Mouse (Mus musculus): ENCODE measurements around the gene Dclk2.

The Dclk2 gene

GRCm38 (mm10) chr3:86758727-86759126 is 161.9 kb downstream of the Dclk2 start:
- DNase-seq (ENCODE audit: low spot score), result no peak

DNA sequence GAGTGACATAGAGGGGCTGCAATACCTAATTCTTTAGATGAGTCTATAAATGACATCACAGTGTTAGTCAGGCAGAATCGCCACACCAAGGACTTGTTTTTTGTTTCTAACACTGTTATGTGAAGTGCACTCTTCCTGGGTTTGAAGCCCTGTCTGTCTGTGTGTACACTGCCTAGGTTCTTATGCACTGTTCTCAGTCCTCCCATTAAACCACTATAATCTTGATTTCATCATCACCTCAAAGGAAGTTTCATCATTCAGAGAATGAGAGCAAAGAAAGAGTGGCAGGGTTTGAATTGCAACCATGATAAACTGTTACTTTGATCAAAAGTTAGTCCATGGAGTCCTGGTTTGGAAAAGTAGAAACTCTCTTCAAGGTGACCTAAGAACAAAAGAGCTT is 164.1 kb downstream of the Dclk2 start:
- DNase-seq (ENCODE audit: low spot score), result no peak

GRCm38 (mm10) chr3:86754595-86755557 is 165.8 kb downstream of the Dclk2 start:
- DNase-seq (ENCODE audit: low spot score), result no peak

GRCm38 (mm10) chr3:86754178-86754577 is 166.5 kb downstream of the Dclk2 start:
- no peak for DNase-seq (ENCODE audit: low spot score)

- DNase-seq (ENCODE audit: low spot score), result no peak
Observed at GRCm38 (mm10) chr3:86750652-86751051, 170.0 kb downstream of the Dclk2 start.

DNA sequence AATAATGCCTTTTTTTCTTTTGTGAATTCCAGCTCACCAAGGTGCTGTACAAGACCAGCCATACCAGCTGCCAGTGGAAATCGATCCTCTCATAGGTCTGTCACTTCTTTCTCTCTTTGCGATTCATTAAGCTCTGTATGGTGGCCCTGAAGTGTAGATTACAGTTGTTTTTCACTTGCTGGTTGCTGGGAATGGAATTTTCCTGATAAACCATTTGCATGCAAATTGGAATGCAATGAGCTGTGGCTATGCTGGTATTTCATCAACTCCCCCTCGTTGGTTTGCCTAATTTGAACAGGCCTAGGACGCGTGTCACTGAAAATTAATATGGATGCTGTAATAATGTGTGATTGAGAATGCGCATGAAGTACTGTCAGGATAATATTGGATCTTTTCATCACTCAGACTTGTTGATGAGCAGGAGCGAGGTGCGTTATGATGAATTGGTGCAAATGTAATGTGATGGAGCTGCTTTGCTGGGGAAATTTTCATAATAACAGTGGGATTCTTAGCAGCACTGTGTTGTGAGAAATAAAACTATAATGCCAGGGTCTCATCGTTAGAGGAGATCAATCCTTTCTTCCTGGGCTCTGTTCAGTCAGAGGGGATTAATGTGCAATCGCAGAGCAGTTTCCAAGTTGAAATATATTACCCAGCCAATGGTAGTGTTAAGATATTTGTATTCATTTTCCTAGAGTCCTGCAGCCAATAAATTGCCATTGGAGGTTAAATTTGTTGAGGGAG is 174.7 kb downstream of the Dclk2 start:
- DNase-seq (ENCODE audit: low spot score), result no peak

DNA sequence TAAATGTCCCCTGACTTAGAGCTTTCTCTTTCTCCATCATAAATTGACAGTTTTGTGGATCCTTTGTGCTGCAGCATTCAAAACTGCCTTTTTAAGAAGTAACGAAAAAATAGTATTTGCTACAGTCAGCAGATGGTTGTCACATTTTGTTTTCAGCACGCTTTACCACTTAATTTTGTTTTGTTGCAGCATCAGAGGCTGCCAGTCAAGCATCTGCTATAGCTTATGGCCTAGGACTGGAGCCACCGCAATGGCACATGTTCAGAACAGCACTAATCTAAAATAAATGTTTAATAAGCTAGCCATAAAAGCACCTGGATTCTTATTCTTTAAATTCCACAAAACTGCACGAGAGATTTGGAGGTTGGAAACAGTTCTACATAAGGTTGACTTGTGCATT is 175.3 kb downstream of the Dclk2 start:
- no peak for DNase-seq (ENCODE audit: low spot score)

DNA sequence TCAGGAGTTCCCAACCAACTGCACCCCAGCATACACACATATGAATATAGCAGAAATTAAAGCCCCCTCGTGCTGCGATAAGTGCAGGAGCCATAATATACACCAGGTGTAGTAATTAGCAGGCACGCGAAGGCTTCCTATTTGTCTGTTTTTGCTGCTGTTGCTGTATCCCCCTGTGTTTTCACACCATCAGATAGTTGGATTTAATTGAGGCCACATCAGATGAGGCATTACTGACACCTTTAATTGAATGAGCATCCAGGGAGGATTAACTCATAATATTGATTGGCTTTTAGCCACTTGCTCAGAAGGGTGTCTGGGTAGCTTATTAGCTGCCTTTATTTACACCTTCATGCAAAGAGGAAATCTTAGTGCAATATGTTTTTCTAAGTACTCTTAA is 180.9 kb downstream of the Dclk2 start:
- no peak for DNase-seq (ENCODE audit: low spot score)

DNA sequence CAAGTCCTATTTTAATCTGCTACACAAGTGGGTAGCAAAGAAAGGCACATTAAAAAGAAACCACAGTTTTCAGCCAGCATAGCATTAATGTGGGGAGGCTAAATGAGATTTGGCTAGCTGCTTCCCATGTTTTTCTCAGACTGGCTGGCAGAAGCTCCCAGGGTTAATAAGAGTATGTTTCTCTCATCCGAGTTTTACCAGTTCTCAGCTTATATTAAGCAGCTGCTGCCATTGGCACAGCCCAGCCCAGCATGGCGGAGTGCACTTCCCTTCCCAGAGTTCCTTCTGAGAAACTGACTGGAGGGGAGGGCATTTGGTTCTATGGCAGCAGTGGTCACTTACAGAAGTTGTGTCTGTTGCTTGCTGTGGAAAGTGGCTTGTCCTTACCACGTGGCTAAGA is 181.8 kb downstream of the Dclk2 start:
- DNase-seq (ENCODE audit: low spot score), result no peak
